8 mouse cellular contexts compared by ENCODE assay signal in genomic region chr5:142463461-142464454, GRCm38 (mm10). TPM values are rescaled to one million over a fixed set of nuclear protein-coding genes. Genes with fewer than 3 reads are reported as not detected.
DNase-seq lines count a peak whose midpoint lies in the region; ATAC-seq and TF ChIP-seq lines count a peak whose summit lies in the region.

Gene Ap5z1 (plus strand): TSS chr5:142463944.

- no peak for TF ChIP-seq CTCF in E14TG2a.4 (conservative IDR thresholded peaks at IDR 0.05; ENCODE audit: low read length)
- TF ChIP-seq CTCF in heart, postnatal 0 days (IDR thresholded peaks at IDR 0.05; ENCODE audit: low read depth): no peak
- no peak for TF ChIP-seq CTCF in liver, postnatal 0 days (IDR thresholded peaks at IDR 0.05; ENCODE audit: low read depth)

- WGBS in forebrain, embryonic 12.5 days: 2% methylated on average over 60 of the region's 60 CpGs
- WGBS in heart, postnatal 0 days: 2% methylated on average over 60 of the region's 60 CpGs
- 2% methylated on average over 60 of the region's 60 CpGs for WGBS in large intestine, adult 2 months
- 1% methylated on average over 59 of the region's 60 CpGs for WGBS in liver, postnatal 0 days (ENCODE audit: insufficient replicate concordance)
- WGBS in neural tube, embryonic 14.5 days: 2% methylated on average over 58 of the region's 60 CpGs

- peak within 1 kb of the TSS; percentile 98 for H3K4me3 ChIP-seq in E14TG2a.4 (replicated peaks; ENCODE audit: low read length)
- peak within 1 kb of the TSS; percentile 88 for H3K4me3 ChIP-seq in forebrain, embryonic 12.5 days (replicated peaks)
- peak within 1 kb of the TSS; percentile 85 for H3K4me3 ChIP-seq in heart, postnatal 0 days (ENCODE audit: low read depth, low read length)
- H3K4me3 ChIP-seq in liver, postnatal 0 days (ENCODE audit: low read depth, low read length): peak within 1 kb of the TSS; percentile 86
- peak within 1 kb of the TSS; percentile 61 for H3K4me3 ChIP-seq in neural tube, embryonic 14.5 days (ENCODE audit: low read depth, low read length)

- H3K9ac ChIP-seq in forebrain, embryonic 12.5 days: peak within 1 kb of the TSS; percentile 70
- H3K9ac ChIP-seq in heart, postnatal 0 days (replicated peaks; ENCODE audit: low read depth, low read length): peak within 1 kb of the TSS; percentile 73
- H3K9ac ChIP-seq in liver, postnatal 0 days (replicated peaks): peak within 1 kb of the TSS; percentile 89
- peak within 1 kb of the TSS; percentile 54 for H3K9ac ChIP-seq in neural tube, embryonic 14.5 days (replicated peaks; ENCODE audit: low read depth, low read length)

- peaks cover 58% of the 10 kb centered on the region for H3K36me3 ChIP-seq in E14TG2a.4 (ENCODE audit: insufficient read depth, low read length)
- H3K36me3 ChIP-seq in forebrain, embryonic 12.5 days (replicated peaks): peaks cover 21% of the 10 kb centered on the region
- H3K36me3 ChIP-seq in heart, postnatal 0 days (replicated peaks; ENCODE audit: control insufficient read depth, insufficient read depth, low read length): peaks cover 9% of the 10 kb centered on the region; the same call in 1 of the 2 replicates
- H3K36me3 ChIP-seq in liver, postnatal 0 days (replicated peaks; ENCODE audit: insufficient read depth, low read length): peaks cover 11% of the 10 kb centered on the region
- H3K36me3 ChIP-seq in neural tube, embryonic 14.5 days (ENCODE audit: control insufficient read depth, insufficient read depth, low read length): peaks cover 7% of the 10 kb centered on the region; the same call in 1 of the 2 replicates

- ATAC-seq in forebrain, embryonic 12.5 days (ENCODE audit: low FRiP score): peak; percentile 93
- peak; percentile 97 for ATAC-seq in heart, postnatal 0 days (ENCODE audit: insufficient read depth, low read depth)
- ATAC-seq in liver, postnatal 0 days: peak; percentile 98
- peak; percentile 83 for ATAC-seq in neural tube, embryonic 14.5 days (ENCODE audit: low read depth)

- H3K27ac ChIP-seq in forebrain, embryonic 12.5 days: peak within 1 kb of the TSS; percentile 89
- H3K27ac ChIP-seq in heart, postnatal 0 days (ENCODE audit: low read depth): peak within 1 kb of the TSS; percentile 84
- peak within 1 kb of the TSS; percentile 86 for H3K27ac ChIP-seq in liver, postnatal 0 days (ENCODE audit: low read depth)
- peak within 1 kb of the TSS; percentile 84 for H3K27ac ChIP-seq in neural tube, embryonic 14.5 days (ENCODE audit: low read depth, low read length)

- H3K4me2 ChIP-seq in forebrain, embryonic 12.5 days: peak within 1 kb of the TSS; percentile 91
- peak within 1 kb of the TSS; percentile 96 for H3K4me2 ChIP-seq in heart, postnatal 0 days (ENCODE audit: low read depth, low read length)
- H3K4me2 ChIP-seq in liver, postnatal 0 days (ENCODE audit: low read depth, low read length): peak within 1 kb of the TSS; percentile 87
- H3K4me2 ChIP-seq in neural tube, embryonic 14.5 days (ENCODE audit: low read depth, low read length): peak within 1 kb of the TSS; percentile 64

- no peaks in the 10 kb centered on the region for H3K27me3 ChIP-seq in E14TG2a.4 (ENCODE audit: insufficient read depth, low read length)
- no peaks in the 10 kb centered on the region for H3K27me3 ChIP-seq in forebrain, embryonic 12.5 days
- H3K27me3 ChIP-seq in heart, postnatal 0 days (ENCODE audit: control insufficient read depth, insufficient read depth, low read length): no peaks in the 10 kb centered on the region
- no peaks in the 10 kb centered on the region for H3K27me3 ChIP-seq in liver, postnatal 0 days (ENCODE audit: insufficient read depth, low read length)
- H3K27me3 ChIP-seq in neural tube, embryonic 14.5 days (ENCODE audit: control insufficient read depth, insufficient read depth, low read length): no peaks in the 10 kb centered on the region

- H3K9me3 ChIP-seq in E14TG2a.4 (ENCODE audit: low read length): no peaks in the 10 kb centered on the region
- H3K9me3 ChIP-seq in forebrain, embryonic 12.5 days: no peaks in the 10 kb centered on the region
- H3K9me3 ChIP-seq in heart, postnatal 0 days (replicated peaks; ENCODE audit: control insufficient read depth, low read length): no peaks in the 10 kb centered on the region
- no peaks in the 10 kb centered on the region for H3K9me3 ChIP-seq in liver, postnatal 0 days (ENCODE audit: low read length)
- no peaks in the 10 kb centered on the region for H3K9me3 ChIP-seq in neural tube, embryonic 14.5 days (ENCODE audit: control insufficient read depth, low read length)

- TF ChIP-seq EP300 in heart, postnatal 0 days (IDR thresholded peaks at IDR 0.05; ENCODE audit: low read depth): peak; percentile 52
- TF ChIP-seq EP300 in liver, postnatal 0 days (IDR thresholded peaks at IDR 0.05; ENCODE audit: low read depth): peak; percentile 30; the same call in 1 of the 2 replicates

- peak; percentile 94 for DNase-seq in c-Kit-positive CD71-positive TER-119-positive erythroid progenitor cells, embryonic 14.5 days (ENCODE audit: low spot score)
- peak; percentile 96 for DNase-seq in heart, postnatal 0 days (ENCODE audit: low spot score)
- peak; percentile 86 for DNase-seq in large intestine, adult 2 months (ENCODE audit: low read depth, low spot score)
- peak; percentile 97 for DNase-seq in liver, postnatal 0 days
- DNase-seq in testis, postnatal 10 days (ENCODE audit: low spot score): peak; percentile 94

- peaks cover 67% of the 10 kb centered on the region for H3K4me1 ChIP-seq in E14TG2a.4 (replicated peaks; ENCODE audit: low read depth, low read length)
- H3K4me1 ChIP-seq in forebrain, embryonic 12.5 days: peaks cover 10% of the 10 kb centered on the region
- H3K4me1 ChIP-seq in heart, postnatal 0 days (ENCODE audit: control insufficient read depth, insufficient read depth): peaks cover 9% of the 10 kb centered on the region; the same call in 1 of the 2 replicates
- H3K4me1 ChIP-seq in liver, postnatal 0 days (ENCODE audit: insufficient read depth): peaks cover 17% of the 10 kb centered on the region
- H3K4me1 ChIP-seq in neural tube, embryonic 14.5 days (ENCODE audit: control insufficient read depth, insufficient read depth, low read length): peaks cover 7% of the 10 kb centered on the region

RNA-seq across cellular contexts. Expression of gene Ap5z1, which starts in this region (rescaled TPM):
- polyA plus RNA-seq in forebrain, embryonic 12.5 days (2016; fragmentation: Nextera tagmentation; extraction: Ambion mirVana): 12.7 and 15.2 TPM in 2 replicates
- total RNA-seq in heart, postnatal 0 days (2014; rRNA removed; ENCODE audit: low replicate concordance): 8.2 and 14.1 TPM in 2 replicates
- 3.9 and 5.7 TPM in 2 replicates for polyA plus RNA-seq in heart, postnatal 0 days (2015; fragmentation: Nextera tagmentation; extraction: Ambion mirVana)
- 23.6 and 47.4 TPM in 2 replicates for polyA plus RNA-seq in large intestine, adult 2 months (2012; rRNA removed)
- 2.8 and 4.0 TPM in 2 replicates for polyA plus RNA-seq in liver, postnatal 0 days (2015; fragmentation: Nextera tagmentation; extraction: Ambion mirVana)
- polyA plus RNA-seq in neural tube, embryonic 14.5 days (2014; fragmentation: Nextera tagmentation; extraction: Ambion mirVana): 11.9 and 15.0 TPM in 2 replicates

Comparison
In these comparisons a context has a peak if more than half of its experiments do, and no peak if none do; other contexts are left out.
1. Peak in every context shown above with its lines: DNase-seq, ATAC-seq, H3K4me3 ChIP-seq and H3K27ac ChIP-seq.